Mouse (Mus musculus) NIH3T3 (cell line): ENCODE results near the gene Irf2bpl.

Experiments
- DNase-seq: peaks from one replicate; pipeline ENCODE4 v3.0.0-alpha.2; 2012; ENCODE audit warnings: low read depth

Irf2bpl gene

DNA sequence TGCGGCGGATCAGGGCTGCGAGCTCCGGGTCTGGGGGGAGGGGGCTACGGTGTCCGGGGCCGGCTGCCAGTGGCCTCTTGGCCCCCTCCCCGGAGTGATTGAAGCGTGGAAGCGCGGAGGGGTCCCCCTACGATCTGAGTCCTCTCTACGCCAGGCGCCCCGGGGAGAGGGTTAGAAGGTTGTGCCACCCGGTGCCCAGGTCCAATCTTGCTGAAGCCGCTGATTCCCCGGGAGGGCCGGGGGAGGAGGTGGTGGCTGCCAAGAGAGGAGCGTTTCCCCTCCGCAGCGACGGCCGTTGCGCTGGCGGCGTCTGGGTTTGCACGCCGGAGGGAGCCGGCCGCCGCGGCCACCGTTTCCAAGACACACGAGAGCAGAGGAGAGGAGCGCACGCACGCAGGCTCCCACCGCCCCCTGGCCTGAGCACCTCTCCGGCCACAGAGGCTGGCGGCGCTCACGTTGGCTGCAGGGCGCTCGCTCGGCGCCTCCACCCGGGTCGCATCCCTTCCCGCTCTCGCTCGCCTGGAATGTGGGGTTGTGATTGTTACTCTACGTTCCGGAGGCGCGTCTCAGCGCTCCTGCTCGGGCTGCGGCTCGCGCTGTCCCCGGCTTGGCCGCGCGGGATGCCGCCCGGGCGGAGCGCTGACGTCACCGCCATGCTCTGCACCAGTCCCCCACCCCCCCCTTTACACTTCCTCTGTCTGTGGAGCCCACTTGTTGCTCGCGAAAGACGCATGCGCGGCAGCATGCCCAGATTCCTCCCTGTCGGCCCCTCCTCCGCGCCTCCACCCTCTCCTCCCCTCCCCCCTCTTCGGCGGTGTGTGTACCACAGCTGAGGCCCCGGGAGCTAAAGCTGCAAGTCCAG is at the start of gene Irf2bpl:
TSS of gene Irf2bpl (minus strand) at position 602 of the 862 bp plus-strand sequence.
- DNase-seq = peak; percentile 100

- no peak for DNase-seq
These were observed 48.0 kb upstream of the Irf2bpl start for GRCm38 (mm10) chr12:86932575-86932952.

- peak; percentile 26 for DNase-seq
These were observed 47.4 kb upstream of the Irf2bpl start for GRCm38 (mm10) chr12:86931919-86932574.

GRCm38 (mm10) chr12:86930934-86931729 is 46.5 kb upstream of the Irf2bpl start:
- no peak for DNase-seq

DNA sequence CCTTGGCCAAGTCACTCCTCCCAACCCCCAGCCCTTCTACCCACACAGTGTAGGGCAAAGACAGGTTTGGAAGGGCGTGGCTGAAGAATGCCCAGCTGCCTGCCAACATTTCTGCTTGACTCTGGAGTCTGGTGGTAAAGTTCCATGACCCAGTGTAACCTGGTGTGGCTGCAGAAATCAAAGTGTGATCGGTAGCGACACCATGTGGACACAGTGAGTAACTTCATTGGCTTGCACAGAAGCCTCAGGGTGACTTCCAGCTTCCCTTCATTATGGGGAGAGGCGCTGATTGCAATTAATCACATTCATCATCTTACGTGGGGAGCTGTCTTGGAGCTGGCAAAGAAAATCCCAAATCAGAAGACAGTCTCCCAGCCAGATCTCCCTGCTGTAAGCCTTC is 39.2 kb upstream of the Irf2bpl start:
- peak; percentile 87 for DNase-seq

DNA sequence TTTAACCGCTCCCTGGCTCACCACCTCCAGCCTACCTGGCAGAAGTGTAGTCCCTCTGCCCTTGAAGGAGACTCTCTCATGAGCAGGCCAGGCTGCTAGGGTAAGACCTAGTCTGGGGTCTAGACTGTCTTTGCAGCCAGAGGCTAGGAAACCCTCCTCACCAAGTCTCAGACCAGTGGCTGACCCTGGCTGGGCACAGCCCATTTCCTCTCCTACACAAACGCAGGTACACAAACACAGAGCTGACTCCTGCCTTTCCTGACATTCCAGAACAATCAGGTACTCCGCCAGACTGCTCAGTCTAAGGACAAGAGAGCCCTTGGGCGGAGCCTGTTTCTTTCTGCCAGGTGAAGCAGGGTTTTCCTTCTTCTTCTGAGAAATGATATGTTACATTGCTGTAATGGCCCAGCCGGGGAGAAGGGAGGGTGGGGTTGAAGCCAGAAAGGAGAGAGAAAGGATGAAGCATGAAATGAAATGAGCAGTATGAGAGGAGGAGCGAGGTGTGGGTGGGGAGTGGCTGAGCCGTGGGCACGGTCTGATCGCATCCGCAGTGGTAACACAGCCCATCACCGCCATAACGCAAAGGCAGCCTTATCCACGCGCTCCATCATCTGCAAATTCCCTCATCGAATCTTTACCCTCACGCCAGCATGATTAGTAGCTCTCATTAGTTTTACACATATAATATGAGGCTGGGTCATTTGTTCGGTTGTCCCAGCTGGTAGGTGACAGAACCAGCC is 34.6 kb upstream of the Irf2bpl start:
- no peak for DNase-seq

- DNase-seq = peak; percentile 54
These were observed 33.9 kb upstream of the Irf2bpl start for GRCm38 (mm10) chr12:86918361-86918967.

DNA sequence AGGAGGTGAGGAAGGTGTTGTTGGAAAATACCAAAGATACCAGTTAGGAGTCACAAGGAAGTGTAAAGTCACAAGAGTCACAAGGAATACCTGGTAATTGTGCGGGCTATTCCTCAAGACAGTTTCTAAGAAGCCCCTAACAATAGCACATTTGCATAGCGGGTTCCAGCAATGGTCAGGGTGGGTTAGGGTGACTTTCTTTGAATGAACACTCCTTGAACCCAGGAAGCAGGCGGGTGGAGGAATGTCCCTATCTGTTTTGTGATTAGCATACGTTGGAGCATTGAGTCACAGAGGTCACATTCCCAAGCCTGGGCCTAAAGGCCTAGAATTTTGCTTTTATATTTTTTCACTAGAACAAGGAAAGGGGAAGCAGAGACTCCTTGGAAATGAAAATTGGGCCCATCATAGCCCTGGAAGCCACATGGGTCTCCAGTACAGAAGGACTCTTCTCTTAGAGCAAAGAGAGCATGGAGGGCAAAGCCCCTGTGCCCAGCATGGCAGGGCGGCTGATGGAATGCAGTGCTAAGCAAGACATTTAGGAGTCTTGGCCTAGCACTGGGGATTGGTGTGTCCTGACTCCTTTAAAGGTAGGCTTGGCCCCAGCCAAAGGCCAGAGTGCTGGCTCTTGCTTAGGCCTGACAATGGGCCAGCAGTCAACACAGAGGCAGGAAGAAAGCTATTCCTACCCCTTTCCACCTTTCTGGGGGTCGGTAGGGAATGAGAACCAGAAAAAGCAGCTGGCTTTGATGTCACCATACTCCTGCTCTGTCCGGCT is 32.4 kb upstream of the Irf2bpl start:
- DNase-seq = no peak

DNA sequence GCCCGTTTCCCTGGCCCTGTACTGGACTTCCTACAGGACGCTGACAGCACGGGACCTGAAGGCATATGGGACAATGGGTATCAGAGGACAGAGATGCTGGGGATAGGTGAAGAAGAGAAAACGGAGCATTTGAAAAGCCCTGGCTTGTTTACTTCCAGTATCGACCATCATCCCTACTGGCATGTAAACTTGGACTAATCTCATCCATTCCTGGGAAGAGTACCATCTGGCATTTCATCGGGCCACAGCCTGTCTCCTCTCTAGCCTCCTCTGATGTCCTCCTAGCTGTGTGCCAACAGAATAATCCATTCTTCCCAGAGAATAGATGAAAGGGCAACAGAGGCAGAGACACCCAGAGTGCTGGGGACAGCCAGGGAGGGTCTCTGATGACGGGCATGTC is 31.0 kb upstream of the Irf2bpl start:
- DNase-seq = no peak

GRCm38 (mm10) chr12:86914756-86915155 is 30.2 kb upstream of the Irf2bpl start:
- DNase-seq = no peak

- no peak for DNase-seq
These were observed 29.8 kb upstream of the Irf2bpl start for GRCm38 (mm10) chr12:86914351-86914750.

DNA sequence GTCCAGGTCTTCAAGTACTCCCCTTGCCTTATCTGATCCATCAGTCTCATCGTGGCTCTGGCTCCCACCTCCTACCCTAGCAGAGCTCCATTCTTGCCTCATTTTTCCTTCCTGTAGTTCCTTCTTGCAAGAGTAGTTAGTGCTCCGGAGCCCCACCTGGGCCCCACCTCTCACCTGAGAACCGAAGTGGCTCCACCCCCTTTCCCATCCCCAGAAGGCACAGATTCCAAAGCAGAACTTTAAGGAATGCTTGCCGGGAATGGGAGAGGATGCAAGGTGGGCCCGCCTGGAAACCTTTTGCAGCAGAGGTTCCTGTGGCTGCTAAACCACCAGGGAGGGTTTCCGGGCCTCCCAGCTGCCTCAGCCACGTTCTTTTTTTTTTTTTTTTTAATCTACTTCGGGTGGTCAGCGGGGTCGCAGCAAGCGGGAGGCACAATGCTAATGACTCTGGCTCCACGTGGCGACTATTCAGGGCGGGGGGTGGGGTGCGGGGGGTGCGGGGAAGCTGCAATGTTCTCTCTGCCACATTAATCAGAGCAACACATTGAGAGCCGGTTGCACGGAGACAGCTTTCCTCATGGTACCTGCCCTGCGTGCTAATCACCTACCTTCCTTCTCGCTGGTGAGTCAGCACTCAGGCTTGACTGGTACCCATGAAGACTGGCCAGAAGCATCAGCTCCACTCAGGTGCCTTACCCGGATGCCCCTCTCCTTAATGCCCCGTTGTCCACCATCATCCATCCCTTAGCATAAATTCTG is 27.9 kb upstream of the Irf2bpl start:
- DNase-seq = no peak

GRCm38 (mm10) chr12:86911482-86911931 is 26.9 kb upstream of the Irf2bpl start:
- DNase-seq = no peak

DNA sequence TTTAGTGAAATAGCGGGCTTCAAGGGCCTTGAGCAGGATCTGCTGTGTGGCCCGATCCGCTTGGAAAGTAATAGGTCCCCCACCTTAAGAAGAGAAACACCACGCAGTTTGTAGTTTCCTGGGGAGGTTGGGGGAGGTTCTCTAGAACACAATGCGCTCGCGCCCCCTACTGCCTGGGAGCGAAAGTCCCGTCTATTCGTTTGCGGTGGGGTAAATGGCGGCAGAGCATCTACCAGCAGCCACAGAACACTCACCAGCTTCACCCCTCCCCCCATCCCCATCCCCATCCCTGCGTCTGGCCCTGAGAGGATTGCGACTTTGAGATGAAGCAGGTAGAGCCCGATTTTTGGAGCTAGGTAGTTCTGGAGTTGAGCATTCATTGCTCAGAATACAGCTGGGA is 21.8 kb upstream of the Irf2bpl start:
- peak; percentile 94 for DNase-seq

- DNase-seq = no peak
These were observed 21.3 kb upstream of the Irf2bpl start for GRCm38 (mm10) chr12:86905876-86906275.

GRCm38 (mm10) chr12:86905203-86905602 is 20.6 kb upstream of the Irf2bpl start:
- DNase-seq = peak; percentile 73

DNA sequence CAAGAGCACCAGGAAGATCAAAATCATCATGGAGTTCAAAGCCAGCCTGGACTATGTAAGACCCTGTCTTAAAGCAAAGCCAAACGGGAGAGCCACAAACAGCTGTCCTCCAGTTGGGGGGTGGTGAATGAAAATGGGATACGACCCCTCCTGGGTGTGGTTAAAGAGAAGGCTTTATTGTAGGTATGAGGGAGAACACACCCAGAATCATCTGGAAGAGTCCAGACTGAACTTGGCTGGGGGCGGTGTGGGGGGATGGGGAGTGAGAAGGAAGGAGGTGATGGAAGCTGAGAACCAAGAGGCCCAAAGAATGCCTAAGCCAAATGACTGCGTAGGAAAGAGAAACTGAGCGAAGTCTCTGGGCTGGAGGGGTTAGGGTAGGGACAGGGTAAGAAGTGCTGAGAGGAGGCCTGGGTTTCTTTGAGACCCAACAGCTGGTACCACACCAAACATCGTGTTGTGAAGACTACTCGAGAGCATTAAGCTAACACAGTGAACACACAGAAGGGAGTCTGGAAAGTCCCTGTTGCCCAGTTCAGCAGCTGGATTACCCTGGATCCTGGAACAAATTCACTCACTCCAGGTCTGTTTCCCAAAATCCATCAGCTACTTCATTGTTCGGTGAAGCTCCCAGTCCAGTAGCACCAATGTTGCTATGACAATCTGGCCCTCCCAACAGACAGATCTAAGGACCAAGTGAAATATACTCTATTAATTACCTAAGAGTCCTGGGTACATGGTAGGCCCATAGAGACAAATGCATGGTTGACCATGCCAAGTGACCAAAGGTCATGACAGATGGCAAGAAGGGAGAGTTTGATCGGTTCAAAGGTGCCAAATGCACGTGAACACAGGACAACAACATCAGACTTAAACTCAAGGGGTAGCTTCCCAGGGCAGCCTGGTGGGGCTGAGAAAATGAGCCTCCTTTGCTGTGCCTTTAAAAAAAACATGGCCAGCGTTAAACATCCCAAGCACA is 19.5 kb upstream of the Irf2bpl start:
- DNase-seq = no peak

DNA sequence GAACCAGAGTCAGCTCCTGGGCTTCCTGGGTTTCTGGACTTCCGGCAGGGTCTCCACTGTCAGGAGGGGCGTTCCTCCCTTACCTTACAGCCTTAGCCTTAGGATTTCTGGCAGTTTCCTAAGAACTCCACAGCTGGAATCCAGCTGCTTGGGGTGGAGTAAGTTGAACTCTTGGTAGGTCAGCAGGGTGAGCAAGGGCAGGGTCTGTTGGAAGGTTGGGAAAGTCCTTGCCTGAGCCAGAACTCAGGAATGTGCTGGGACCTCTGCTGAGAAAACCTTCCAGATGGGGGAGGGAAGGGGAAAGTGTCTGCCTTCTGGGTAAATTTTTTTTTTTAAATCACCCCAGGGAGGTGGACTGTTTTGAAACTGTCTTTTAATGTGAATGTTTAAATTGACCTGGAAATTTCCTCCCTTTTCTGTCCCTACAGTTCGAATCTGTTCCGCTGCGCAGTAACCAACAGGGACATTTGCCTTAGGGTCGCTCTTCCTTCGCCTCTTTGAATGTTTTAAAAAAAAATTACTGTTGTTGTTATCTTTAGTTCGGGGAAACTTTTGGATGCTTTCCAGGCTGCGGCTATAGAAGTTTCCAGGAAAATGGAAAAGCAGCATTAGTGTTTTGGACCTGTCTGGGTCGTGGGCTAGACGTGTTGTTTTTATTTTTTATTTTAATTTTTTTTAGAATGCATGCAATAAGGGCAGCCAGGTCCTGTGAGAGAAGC is 15.0 kb upstream of the Irf2bpl start:
- peak; percentile 92 for DNase-seq
